Mouse (Mus musculus) T-helper 1 cell (primary cell): ENCODE measurements around the gene Bsnd.

Experiments
- in situ Hi-C: fragments of 300-600 bp; cut with MboI, MseI; formaldehyde crosslinking; loops from one replicate; pipeline ENCODE4 v1.15.1; 2025; ENCODE audit warnings: high pct_unique_total_duplicates

Bsnd gene

GRCm38 (mm10) chr4:106492116-106492515, at the start of gene Bsnd:
Bsnd (minus strand) TSS chr4:106492283.
- in situ Hi-C loops, result no loop called here

- in situ Hi-C loops, result no loop called here
Observed at GRCm38 (mm10) chr4:106541491-106541890, 49.4 kb upstream of the Bsnd start.

- in situ Hi-C loops, result no loop called here
Observed at GRCm38 (mm10) chr4:106539756-106540155, 47.7 kb upstream of the Bsnd start.

- in situ Hi-C loops, result no loop called here
Observed at GRCm38 (mm10) chr4:106534256-106534655, 42.2 kb upstream of the Bsnd start.

GRCm38 (mm10) chr4:106533421-106534080, 41.5 kb upstream of the Bsnd start:
- in situ Hi-C loops, result no loop called here

GRCm38 (mm10) chr4:106530113-106530482, 38.0 kb upstream of the Bsnd start:
- in situ Hi-C loops, result no loop called here

- in situ Hi-C loops, result no loop called here
Observed at GRCm38 (mm10) chr4:106529375-106530112, 37.5 kb upstream of the Bsnd start.

GRCm38 (mm10) chr4:106527856-106528547, 35.9 kb upstream of the Bsnd start:
- in situ Hi-C loops, result no loop called here

- in situ Hi-C loops, result no loop called here
Observed at GRCm38 (mm10) chr4:106525001-106525400, 32.9 kb upstream of the Bsnd start.

GRCm38 (mm10) chr4:106524131-106524530, 32.0 kb upstream of the Bsnd start:
- in situ Hi-C loops, result loop anchor here (5.0 kb wide), 1 partner anchor 47 kb away; no protein-coding TSS in a partner anchor

- in situ Hi-C loops, result loop anchor here (5.0 kb wide), 1 partner anchor 45 kb away; no protein-coding TSS in a partner anchor
Observed at GRCm38 (mm10) chr4:106522547-106522946, 30.5 kb upstream of the Bsnd start.

GRCm38 (mm10) chr4:106514606-106515005, 22.5 kb upstream of the Bsnd start:
- in situ Hi-C loops, result no loop called here

GRCm38 (mm10) chr4:106509888-106510287, 17.8 kb upstream of the Bsnd start:
- in situ Hi-C loops, result no loop called here

GRCm38 (mm10) chr4:106505453-106506058, 13.5 kb upstream of the Bsnd start:
- in situ Hi-C loops, result no loop called here

- in situ Hi-C loops, result no loop called here
Observed at GRCm38 (mm10) chr4:106503578-106503977, 11.5 kb upstream of the Bsnd start.

GRCm38 (mm10) chr4:106500066-106500465, 8.0 kb upstream of the Bsnd start:
- in situ Hi-C loops, result no loop called here

GRCm38 (mm10) chr4:106498471-106498844, 6.4 kb upstream of the Bsnd start:
- in situ Hi-C loops, result loop anchor here (5.0 kb wide), 1 partner anchor 1104 kb away; no protein-coding TSS in a partner anchor

GRCm38 (mm10) chr4:106497776-106498470, 5.8 kb upstream of the Bsnd start:
- in situ Hi-C loops, result loop anchor here (5.0 kb wide), 1 partner anchor 1104 kb away; no protein-coding TSS in a partner anchor

GRCm38 (mm10) chr4:106496833-106497232, 4.8 kb upstream of the Bsnd start:
- in situ Hi-C loops, result loop anchor here (5.0 kb wide), 1 partner anchor 1105 kb away; no protein-coding TSS in a partner anchor

- in situ Hi-C loops, result no loop called here
Observed at GRCm38 (mm10) chr4:106493639-106494038, 1.6 kb upstream of the Bsnd start.

GRCm38 (mm10) chr4:106490620-106491019, 1.5 kb downstream of the Bsnd start:
- in situ Hi-C loops, result no loop called here
